Mouse (Mus musculus) MEL (cell line): ENCODE measurements around the gene Rbfox3.

ENCODE experiments used
- CTCF ChIP-seq, 3 experiments: IDR thresholded peaks in 2 of 3; conservative IDR thresholded peaks in 1 of 3; 2 replicates each; pipeline ENCODE4 v1.5.1; 2011 to 2012; ENCODE audit warnings: low read length in 3 of 3, low read depth in 2 of 3, mild to moderate bottlenecking in 2 of 3, improper control_type of control experiment in 1 of 3, inconsistent platforms in 1 of 3, mixed read lengths in 1 of 3, moderate library complexity in 1 of 3; ENCODE audit not compliant: control insufficient read depth in 1 of 3, insufficient read depth in 1 of 3, poor library complexity in 1 of 3, severe bottlenecking in 1 of 3
- EP300 ChIP-seq, 2 experiments: IDR thresholded peaks; 2 replicates each; pipeline ENCODE4 v1.6.1; 2011; ENCODE audit warnings: improper control_type of control experiment in 2 of 2, low read length in 2 of 2, low read depth in 1 of 2, mild to moderate bottlenecking in 1 of 2
- GATA1 ChIP-seq: IDR thresholded peaks from 2 replicates; pipeline ENCODE4 v1.6.1; 2011; ENCODE audit warnings: low read depth, low read length, improper control_type of control experiment
- MEF2A ChIP-seq: IDR thresholded peaks from 2 replicates; pipeline ENCODE4 v1.6.1; 2014; ENCODE audit warnings: low read depth, mild to moderate bottlenecking, inconsistent platforms, low read length, improper control_type of control experiment; ENCODE audit not compliant: poor library complexity, insufficient replicate concordance, severe bottlenecking; ENCODE audit errors: extremely low read depth
- MXI1 ChIP-seq: IDR thresholded peaks from 2 replicates; pipeline ENCODE4 v1.6.1; 2011; ENCODE audit warnings: mild to moderate bottlenecking, low read depth, low read length, improper control_type of control experiment
- MYC ChIP-seq: IDR thresholded peaks from 2 replicates; pipeline ENCODE4 v1.6.1; 2011; ENCODE audit warnings: low read depth, mild to moderate bottlenecking, low read length, improper control_type of control experiment, moderate library complexity
- POLR2A ChIP-seq, 2 experiments: IDR thresholded peaks; 2 replicates each; pipeline ENCODE4 v1.6.1; 2011 to 2012; ENCODE audit warnings: low read length in 2 of 2, mild to moderate bottlenecking in 2 of 2, control low read depth in 1 of 2, improper control_type of control experiment in 1 of 2, low read depth in 1 of 2, moderate library complexity in 1 of 2; ENCODE audit not compliant: control insufficient read depth in 1 of 2, insufficient read depth in 1 of 2, poor library complexity in 1 of 2
- SMC3 ChIP-seq: IDR thresholded peaks from 2 replicates; pipeline ENCODE4 v1.6.1; 2011; ENCODE audit warnings: low read depth, low read length, improper control_type of control experiment
- TAL1 ChIP-seq: IDR thresholded peaks from 2 replicates; pipeline ENCODE4 v1.6.1; 2012; ENCODE audit warnings: mild to moderate bottlenecking, inconsistent platforms, low read length, moderate library complexity, mixed read lengths
- ZKSCAN1 ChIP-seq: IDR thresholded peaks from 2 replicates; pipeline ENCODE4 v1.6.1; 2012; ENCODE audit warnings: low read depth, mild to moderate bottlenecking, inconsistent platforms, low read length, improper control_type of control experiment, moderate library complexity
- ZMIZ1 ChIP-seq: IDR thresholded peaks from 2 replicates; pipeline ENCODE4 v1.6.1; 2012; ENCODE audit warnings: low read depth, mild to moderate bottlenecking, inconsistent platforms, low read length, improper control_type of control experiment, moderate library complexity

DNA sequence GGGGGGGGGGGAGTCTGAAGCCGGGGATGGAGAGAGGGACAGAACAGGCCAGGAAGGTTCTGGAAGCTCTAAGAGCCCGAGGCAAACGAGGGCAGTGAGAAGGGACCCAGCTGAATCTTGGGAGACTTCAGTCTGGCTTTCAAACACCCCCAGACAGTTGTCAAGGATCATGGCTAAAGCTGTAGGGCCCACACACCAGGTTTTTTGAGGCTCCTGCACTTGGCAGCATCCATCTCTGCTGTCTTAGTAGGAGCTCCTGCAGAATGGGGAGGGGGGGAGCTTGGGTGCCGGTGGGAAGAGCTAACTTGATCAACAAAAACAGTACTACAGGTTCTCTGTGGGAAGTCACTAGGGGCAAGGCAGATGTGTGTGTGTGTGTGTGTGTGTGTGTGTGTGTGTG, 358.9 kb downstream of the Rbfox3 start:
- TF ChIP-seq ZMIZ1 (no peak), POLR2A (IDR thresholded peaks at IDR 0.05; ENCODE audit: control insufficient read depth in 1 of 2, insufficient read depth in 1 of 2, low read depth in 1 of 2, low read length in 2 of 2, poor library complexity in 1 of 2) (no peak), CTCF (IDR thresholded peaks at IDR 0.05 in 2 of 3, conservative IDR thresholded peaks at IDR 0.05 in 1 of 3; ENCODE audit: control insufficient read depth in 1 of 3, insufficient read depth in 1 of 3, low read depth in 2 of 3, low read length in 3 of 3, poor library complexity in 1 of 3, severe bottlenecking in 1 of 3) (no peak), TAL1 (no peak), SMC3 (no peak), MXI1 (no peak), GATA1 (no peak), EP300 (IDR thresholded peaks at IDR 0.05; ENCODE audit: low read depth in 1 of 2, low read length in 2 of 2) (no peak), ZKSCAN1 (no peak), MEF2A (no peak), MYC (no peak)
